Mouse (Mus musculus) adrenal gland, adult 8-10 months (tissue): Measurements from ENCODE around the gene Trim16. TPM values are rescaled to one million over a fixed set of nuclear protein-coding genes. Genes with fewer than 3 reads are reported as not detected.
A peak's percentile ranks its signal among the peaks of the same experiment; 100 is the strongest.

Source experiments
- DNase-seq: peaks from one replicate; pipeline ENCODE4 v3.0.0; 2022
- total RNA-seq, 4 experiments: library from RNA; stranded (reverse); gene quantifications; 2 replicates each; pipeline ENCODE4 v1.2.4; 2022

Trim16 gene
- total RNA-seq, result 1 to 10 TPM; 4.8 to 9.2 (median 6.5) TPM

- peak; percentile 70 for DNase-seq
These were observed at the start of gene Trim16 for GRCm38 (mm10) chr11:62820059-62820541. Trim16 (plus strand) TSS chr11:62820231.

DNA sequence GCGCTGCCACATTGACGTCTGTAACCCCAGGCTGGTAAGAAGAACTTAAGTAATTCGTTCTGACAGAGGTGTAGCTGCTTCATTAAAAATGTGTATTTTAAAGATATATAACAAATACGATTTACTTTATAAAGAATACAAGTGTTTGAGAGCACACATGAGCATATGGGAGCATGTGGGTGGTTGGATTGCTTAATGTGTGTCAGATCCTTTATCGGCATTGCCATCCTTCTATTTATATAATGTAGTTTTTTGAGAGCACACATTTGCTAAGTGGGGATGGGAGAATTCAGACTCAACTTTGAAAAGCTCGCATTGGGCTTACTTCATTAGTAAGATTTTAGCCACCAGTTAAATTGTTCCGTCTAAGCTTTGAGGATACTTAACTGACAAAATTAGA, 43.5 kb upstream of the Trim16 start:
- no peak for DNase-seq

DNA sequence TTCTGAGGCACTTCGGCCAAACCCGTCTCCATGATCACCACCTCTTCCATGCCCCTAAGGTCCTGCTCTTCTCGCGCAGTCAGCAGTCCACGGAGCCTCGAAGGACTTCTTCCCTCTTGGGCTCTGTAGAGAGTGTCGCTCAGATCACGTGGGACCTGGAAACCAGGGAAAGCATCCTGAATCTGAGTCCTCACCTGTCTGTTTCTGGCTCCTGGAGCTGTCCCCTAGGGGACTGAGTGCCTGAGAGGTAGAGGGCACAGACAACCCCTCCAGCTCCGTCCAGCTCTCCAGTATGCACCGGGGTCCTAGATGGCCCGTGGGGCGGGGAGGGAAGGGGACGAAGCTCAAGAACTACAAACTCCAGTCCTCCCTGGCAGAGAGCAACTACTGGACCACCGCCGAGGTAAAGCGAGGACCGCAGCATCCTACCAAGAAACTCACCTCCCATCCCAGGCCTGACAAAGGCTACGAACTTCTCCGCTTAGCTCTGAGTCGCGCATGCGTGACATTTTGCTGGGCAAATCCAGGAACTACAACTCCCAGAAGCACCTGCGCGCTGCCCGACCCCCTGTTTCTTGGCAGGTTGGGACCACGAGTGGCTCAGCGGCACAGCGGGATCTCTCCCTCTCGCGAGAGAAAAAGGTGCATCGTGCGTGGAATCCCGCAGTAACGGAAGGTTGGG, 31.0 kb upstream of the Trim16 start, which contains the start of gene Zfp286:
TSS of gene Zfp286 (minus strand) at position 528 of the 682 bp plus-strand sequence.
- peak; percentile 66 for DNase-seq

DNA sequence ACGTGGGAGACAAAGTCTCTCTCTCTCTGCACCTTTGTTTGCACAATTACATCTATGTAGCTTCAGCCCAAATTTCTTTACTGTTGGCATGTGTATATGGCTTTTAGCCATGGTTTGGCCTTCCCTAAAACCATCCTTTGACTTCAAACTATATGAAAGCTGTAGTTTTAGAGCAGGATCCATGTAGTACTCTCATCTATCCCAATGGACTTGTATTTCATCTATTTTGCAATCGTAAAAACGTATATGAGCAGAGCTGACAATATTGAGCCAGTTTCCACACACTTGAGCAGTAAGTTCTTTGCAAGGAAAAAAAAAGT, 30.5 kb upstream of the Trim16 start:
- no peak for DNase-seq

GRCm38 (mm10) chr11:62804119-62804518, 15.9 kb upstream of the Trim16 start:
- DNase-seq, result no peak

GRCm38 (mm10) chr11:62807965-62808364, 12.1 kb upstream of the Trim16 start:
- no peak for DNase-seq

- no peak for DNase-seq
These were observed 10.8 kb upstream of the Trim16 start for GRCm38 (mm10) chr11:62809201-62809600.

GRCm38 (mm10) chr11:62812268-62812667, 7.8 kb upstream of the Trim16 start:
- DNase-seq, result no peak

DNA sequence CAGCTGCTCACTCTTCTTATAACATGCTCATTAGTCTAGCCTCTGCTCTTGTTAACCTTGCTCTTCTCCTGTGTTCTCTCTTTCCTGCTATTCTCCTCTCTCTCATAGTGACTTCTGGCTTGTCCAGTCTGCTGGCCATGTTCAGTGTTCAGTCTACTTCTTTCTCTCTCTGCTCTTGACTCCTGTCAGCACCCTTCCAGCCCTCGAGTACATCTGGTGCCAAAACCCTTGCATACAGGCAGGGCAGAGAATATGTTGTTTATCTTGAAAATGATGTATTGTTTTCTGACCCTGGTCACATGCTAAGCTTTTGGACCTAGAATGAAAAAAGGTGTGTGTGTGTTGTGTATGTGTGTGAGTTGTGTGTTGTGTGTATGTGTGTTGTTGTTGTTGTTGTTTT, 6.5 kb upstream of the Trim16 start:
- no peak for DNase-seq

DNA sequence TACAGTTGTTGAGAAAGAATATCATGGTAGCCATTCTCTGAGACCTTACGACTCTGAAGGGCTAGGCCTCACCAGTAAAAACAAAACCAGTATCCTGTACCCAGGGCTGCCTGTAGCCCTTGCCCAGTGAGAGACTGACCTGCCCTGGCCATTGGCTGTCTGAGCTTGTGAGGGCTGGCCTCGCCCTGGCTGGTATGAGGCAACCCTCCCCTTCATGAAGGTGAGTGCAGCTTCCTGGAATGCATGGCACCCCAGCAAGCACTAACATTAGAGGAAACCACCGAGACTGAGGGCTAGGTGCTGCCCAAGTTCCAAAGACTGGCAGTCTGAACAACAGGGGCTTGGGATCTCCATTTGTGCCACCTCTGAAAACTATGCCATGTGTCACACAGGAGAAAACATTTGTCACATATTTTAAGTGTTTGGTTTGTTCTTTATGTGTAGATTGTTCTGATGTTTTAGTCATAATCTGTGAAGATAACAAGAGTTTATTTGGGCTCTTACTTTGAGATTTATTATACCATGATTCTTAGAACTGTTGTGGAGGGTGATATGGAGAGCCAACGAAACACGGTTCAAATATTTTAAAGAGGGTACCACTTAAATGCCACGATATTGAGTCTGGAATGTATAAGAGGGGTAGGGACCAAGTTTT, 5.9 kb upstream of the Trim16 start:
- no peak for DNase-seq

- no peak for DNase-seq
These were observed 5.4 kb upstream of the Trim16 start for GRCm38 (mm10) chr11:62814625-62815024.

DNA sequence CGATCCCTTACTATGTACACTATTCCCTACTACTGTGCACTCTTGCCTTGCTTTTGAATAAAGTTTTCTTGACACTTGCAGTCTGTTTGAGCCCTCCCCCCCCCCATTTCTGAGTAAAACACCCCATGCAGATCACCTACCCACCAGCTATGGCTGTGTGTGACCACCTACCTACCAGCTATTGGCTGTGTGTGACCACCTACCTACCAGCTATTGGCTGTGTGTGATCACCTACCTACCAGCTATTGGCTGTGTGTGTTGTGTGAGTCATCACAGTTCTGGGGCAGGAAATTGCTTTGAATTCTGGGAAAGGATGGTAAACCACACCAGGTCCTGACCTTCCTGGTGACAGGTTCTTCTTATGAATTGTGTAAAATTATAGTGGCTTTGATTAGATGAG, 4.6 kb upstream of the Trim16 start:
- no peak for DNase-seq

DNA sequence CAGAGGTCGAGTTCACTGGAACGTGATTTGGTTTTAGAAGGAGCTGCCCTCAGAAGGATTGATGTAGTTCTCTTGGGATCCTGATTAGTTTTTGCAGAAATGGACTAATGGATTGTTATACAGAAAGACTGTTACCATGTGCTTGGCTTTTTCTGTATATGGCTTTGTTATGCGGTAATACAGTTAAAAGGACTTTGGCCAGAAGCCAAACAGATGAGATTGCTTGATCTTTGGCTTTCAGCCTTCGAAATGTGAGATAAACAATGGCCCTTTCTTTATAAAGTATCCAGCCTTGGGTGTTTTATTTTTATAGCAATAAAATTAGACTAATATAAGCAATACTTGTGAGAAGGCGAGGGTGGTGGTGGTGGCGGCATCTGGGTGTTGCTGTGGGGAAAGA, 3.4 kb upstream of the Trim16 start:
- no peak for DNase-seq

DNA sequence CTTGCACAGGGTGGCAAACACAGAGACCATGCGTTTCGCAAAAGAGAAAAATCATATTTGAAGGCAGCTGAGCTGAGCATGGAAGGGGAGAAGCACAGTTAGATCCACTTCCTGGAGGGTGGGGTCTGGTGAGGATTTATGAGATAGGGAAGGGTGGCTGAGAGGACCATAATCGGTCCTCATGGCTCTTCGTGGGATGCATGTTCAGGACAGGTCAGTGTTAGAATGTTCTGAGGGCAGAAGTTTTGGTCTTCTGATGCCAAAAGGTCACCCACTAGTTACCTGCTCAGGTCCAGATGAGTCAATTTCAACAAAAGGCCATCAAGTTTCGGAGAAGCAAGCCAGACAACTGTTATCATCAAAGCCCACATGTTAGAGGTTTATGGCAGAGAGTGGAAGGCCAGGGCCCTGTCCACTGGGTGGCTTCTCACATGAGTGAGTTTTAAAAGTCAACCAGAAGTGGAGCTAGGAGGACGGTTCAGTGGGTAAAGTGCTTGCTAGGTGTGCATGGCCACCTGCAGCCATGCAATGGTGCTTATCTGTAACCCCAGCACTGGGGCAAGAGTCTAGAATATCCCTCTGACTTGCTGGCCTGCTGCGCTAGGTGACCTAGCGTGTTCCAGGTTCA, 858 bp upstream of the Trim16 start:
- DNase-seq, result no peak

DNA sequence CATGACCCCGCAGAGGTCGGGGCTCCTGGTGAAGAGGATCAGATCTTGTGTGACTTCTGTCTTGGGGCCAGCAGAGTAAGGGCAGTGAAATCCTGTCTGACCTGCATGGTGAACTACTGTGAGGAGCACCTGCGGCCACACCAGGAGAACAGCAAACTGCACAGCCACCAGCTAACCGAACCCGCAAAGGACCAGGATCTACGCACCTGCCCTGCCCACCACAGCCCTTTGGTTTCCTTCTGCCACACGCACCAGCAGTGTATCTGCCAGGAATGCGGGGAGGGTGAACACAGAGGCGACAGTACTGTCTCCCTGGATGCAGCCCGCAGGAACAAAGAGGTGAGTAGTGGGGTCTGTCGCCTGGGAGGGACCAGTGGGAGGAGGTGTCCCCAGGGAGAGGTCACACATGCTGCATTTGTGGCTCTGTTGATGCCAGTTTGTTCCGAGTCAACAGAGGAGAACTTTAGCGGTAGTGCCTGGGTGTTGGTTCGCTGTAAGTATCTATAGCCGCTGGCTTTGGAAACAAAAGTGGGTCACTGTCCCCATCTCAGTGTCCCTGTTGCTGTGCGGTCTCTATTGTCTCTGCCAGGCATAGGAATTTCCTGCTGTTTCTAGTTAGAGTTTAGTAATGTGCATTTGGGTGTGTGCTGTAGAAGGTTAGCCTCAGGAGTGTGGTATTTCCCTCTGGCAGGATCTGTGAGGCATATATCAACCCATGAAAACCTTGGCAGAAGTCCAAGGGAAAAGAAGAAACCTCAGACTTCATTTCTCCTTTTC, 818 bp downstream of the Trim16 start:
- no peak for DNase-seq

GRCm38 (mm10) chr11:62821893-62822292, 1.9 kb downstream of the Trim16 start:
- no peak for DNase-seq

- DNase-seq, result no peak
These were observed 4.2 kb downstream of the Trim16 start for GRCm38 (mm10) chr11:62824211-62824610.

DNA sequence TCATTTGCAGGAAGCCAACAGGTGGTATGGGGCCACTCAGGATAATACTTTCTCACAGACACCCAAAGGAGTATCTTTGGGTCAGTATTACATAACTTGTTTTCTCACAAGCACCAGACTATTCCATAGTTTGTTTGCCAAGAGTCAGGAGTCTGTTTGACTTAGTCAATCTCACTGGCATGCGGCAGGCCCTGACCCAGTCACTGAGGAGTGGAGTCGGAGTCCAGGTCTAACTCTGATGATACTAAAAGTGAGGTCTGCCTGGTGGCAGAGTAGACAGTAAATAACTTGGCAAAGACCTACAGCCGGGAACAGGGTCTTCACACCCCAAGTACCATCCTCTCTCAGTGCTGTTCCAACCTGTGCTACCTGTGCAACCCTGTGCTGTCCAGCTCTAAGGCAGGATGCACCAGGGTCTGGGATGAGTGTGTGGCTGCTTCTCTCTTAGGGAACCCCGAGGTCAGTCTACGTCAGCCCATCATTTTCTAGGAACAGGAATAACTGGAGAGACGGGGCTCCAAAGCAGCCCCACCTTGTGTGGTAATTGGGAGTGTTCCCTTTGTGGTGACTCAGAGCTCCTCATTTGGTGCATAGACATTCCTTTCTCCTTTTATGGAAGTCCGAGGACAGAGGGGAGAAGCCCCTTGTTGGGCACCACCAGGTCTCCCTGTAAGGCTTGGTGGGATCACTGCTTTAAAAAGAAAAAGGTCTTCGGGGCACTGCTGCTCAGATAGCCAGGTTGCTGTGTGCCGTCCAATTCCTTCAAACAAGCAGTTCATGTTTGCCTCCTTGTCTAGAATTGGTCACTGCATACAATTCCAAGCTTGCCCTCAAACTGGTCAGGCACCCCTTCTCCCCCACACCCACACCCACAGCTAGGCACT, 5.4 kb downstream of the Trim16 start:
- DNase-seq, result no peak

- peak; percentile 61 for DNase-seq
These were observed 6.2 kb downstream of the Trim16 start for GRCm38 (mm10) chr11:62826106-62826733.

DNA sequence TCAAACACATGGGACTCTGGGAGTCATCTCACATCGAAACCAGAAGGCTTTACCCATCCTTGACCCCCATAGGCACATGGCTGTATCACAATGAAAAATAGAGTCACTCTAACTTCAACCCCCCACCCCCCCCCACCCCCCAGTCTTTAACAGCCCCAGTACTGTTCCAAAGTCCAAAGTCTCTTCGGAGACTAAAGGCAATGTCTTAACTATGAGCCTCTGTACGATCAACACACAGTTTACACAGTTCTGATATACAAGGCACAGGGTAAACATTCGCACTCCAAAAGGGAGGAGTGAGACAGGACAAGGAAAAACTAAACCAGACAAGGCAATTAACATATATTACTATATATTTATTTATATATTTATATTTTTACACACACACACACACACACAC, 7.1 kb downstream of the Trim16 start:
- no peak for DNase-seq

DNA sequence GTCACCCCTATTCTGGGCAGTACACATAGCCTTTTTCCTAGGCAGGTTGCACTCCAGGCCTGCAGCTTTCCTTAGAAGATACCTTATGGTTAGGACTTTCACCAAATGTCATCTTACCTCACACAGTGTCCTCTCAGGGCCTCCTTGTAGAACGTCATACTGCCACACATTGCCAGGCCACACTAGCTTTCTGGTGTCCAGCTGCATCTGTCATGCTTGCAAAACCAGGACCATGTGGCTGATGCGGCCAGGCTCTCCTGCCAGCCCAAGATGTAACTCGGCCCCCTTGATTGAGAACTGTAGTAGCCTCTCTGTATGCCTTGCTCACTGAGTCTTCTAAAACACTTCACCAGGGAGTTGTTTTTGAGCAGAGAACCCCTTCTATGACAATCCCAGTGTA, 7.9 kb downstream of the Trim16 start:
- DNase-seq, result no peak

- DNase-seq, result no peak
These were observed 10.4 kb downstream of the Trim16 start for GRCm38 (mm10) chr11:62830387-62830786.
